Mouse (Mus musculus) thymus, postnatal 4 days (tissue): ENCODE measurements around the gene Fcgr4.
"Not testable (repeated sequence)": the region's sequence is repeated elsewhere in the genome, so short reads cannot be mapped to it uniquely, and the experiment has no call there.

Experiments
- DNase-seq: peaks from one replicate; pipeline ENCODE4 v3.0.0; 2021

Gene Fcgr4

GRCm38 (mm10) chr1:171018737-171019136 is at the start of gene Fcgr4:
TSS of gene Fcgr4 (plus strand) at chr1:171018920.
- DNase-seq: no peak

GRCm38 (mm10) chr1:170972494-170972893 is 46.2 kb upstream of the Fcgr4 start:
- no peak for DNase-seq

- DNase-seq: no peak
These were observed 45.8 kb upstream of the Fcgr4 start for GRCm38 (mm10) chr1:170972936-170973335.

- DNase-seq: no peak
These were observed 44.5 kb upstream of the Fcgr4 start for GRCm38 (mm10) chr1:170974171-170974570.

GRCm38 (mm10) chr1:170974736-170975135 is 44.0 kb upstream of the Fcgr4 start:
- no peak for DNase-seq

- not testable (repeated sequence) for DNase-seq
These were observed 43.4 kb upstream of the Fcgr4 start for GRCm38 (mm10) chr1:170975350-170975749.

GRCm38 (mm10) chr1:170975751-170976161 is 43.0 kb upstream of the Fcgr4 start:
- no peak for DNase-seq

GRCm38 (mm10) chr1:170976447-170976846 is 42.3 kb upstream of the Fcgr4 start, which contains the start of gene Fcgr2b:
TSS of gene Fcgr2b (minus strand) at chr1:170976547.
- no peak for DNase-seq

GRCm38 (mm10) chr1:170978601-170979000 is 40.1 kb upstream of the Fcgr4 start:
- DNase-seq: no peak

- DNase-seq: not testable (repeated sequence)
These were observed 37.0 kb upstream of the Fcgr4 start for GRCm38 (mm10) chr1:170981679-170982078.

GRCm38 (mm10) chr1:170982301-170982700 is 36.4 kb upstream of the Fcgr4 start:
- DNase-seq: no peak

- DNase-seq: no peak
These were observed 35.7 kb upstream of the Fcgr4 start for GRCm38 (mm10) chr1:170983066-170983465.

GRCm38 (mm10) chr1:170985092-170985491 is 33.6 kb upstream of the Fcgr4 start:
- no peak for DNase-seq

- DNase-seq: no peak
These were observed 32.9 kb upstream of the Fcgr4 start for GRCm38 (mm10) chr1:170985861-170986260.

- no peak for DNase-seq
These were observed 29.1 kb upstream of the Fcgr4 start for GRCm38 (mm10) chr1:170989656-170990055.

GRCm38 (mm10) chr1:170992550-170992949 is 26.2 kb upstream of the Fcgr4 start:
- peak; percentile 35 for DNase-seq

GRCm38 (mm10) chr1:170996034-170996433 is 22.7 kb upstream of the Fcgr4 start:
- DNase-seq: no peak

- DNase-seq: peak; percentile 68
These were observed 22.0 kb upstream of the Fcgr4 start for GRCm38 (mm10) chr1:170996753-170997152.

GRCm38 (mm10) chr1:170997756-170998655 is 20.7 kb upstream of the Fcgr4 start:
- peak; percentile 44 for DNase-seq

- no peak for DNase-seq
These were observed 18.9 kb upstream of the Fcgr4 start for GRCm38 (mm10) chr1:170999811-171000210.

GRCm38 (mm10) chr1:171005081-171005480 is 13.6 kb upstream of the Fcgr4 start:
- DNase-seq: no peak

- DNase-seq: no peak
These were observed 13.1 kb upstream of the Fcgr4 start for GRCm38 (mm10) chr1:171005586-171005985.

- no peak for DNase-seq
These were observed 12.4 kb upstream of the Fcgr4 start for GRCm38 (mm10) chr1:171006335-171006734.

GRCm38 (mm10) chr1:171006905-171007304 is 11.8 kb upstream of the Fcgr4 start:
- DNase-seq: peak; percentile 54

GRCm38 (mm10) chr1:171011733-171012132 is 7.0 kb upstream of the Fcgr4 start:
- no peak for DNase-seq
